Mouse (Mus musculus) gastrocnemius, adult 2 months (tissue): ENCODE data around the gene Nlrc5. TPM values are rescaled to one million over a fixed set of nuclear protein-coding genes. Genes with fewer than 3 reads are reported as not detected.
"Not testable (repeated sequence)": the region's sequence is repeated elsewhere in the genome, so short reads cannot be mapped to it uniquely, and the experiment has no call there.

Source experiments
- DNase-seq: peaks from one replicate; pipeline ENCODE4 v3.0.0; 2022
- H3K27ac ChIP-seq: fragments of 200-600 bp; 2 replicates; pipeline ENCODE4 v1.8.1; 2022; ENCODE audit warnings: mild to moderate bottlenecking
- H3K4me3 ChIP-seq: fragments of 200-600 bp; 2 replicates; pipeline ENCODE4 v1.8.1; 2022; ENCODE audit warnings: mild to moderate bottlenecking, moderate library complexity
- CTCF ChIP-seq: fragments of 200-600 bp; IDR thresholded peaks from 2 replicates; pipeline ENCODE4 v1.8.1; 2022; ENCODE audit warnings: antibody characterized with exemption, mild to moderate bottlenecking, moderate library complexity
- intact Hi-C: fragments of 180-260 bp; cut with DNase I; formaldehyde crosslinking; loops from one replicate; pipeline ENCODE4 v1.15.1; 2025
- total RNA-seq, 2 experiments: library from RNA; stranded (reverse); gene quantifications; 2 replicates each; pipeline ENCODE4 v1.2.3; 2021

Nlrc5 gene
- total RNA-seq, 2 experiments from 2014 or later, result 0.43 to 1.1 TPM

- Histone ChIP-seq H3K27ac (peak overlapping the region; percentile 39; the same call in 1 of the 2 replicates), H3K4me3 (no peak overlapping the region)
- TF ChIP-seq CTCF, result peak; percentile 81; the same call in 1 of the 2 replicates
- peak; percentile 68 for DNase-seq
- intact Hi-C loops, result loop anchor here (1.0 to 5.0 kb wide), 2 partner anchors 54 to 120 kb away; no protein-coding TSS in a partner anchor
These were observed 37.0 kb upstream of the Nlrc5 start for GRCm38 (mm10) chr8:94396964-94397657.

- no peak overlapping the region for H3K27ac ChIP-seq
- intact Hi-C loops, result loop anchor here (5.0 kb wide), 1 partner anchor 121 kb away; no protein-coding TSS in a partner anchor
- no peak for TF ChIP-seq CTCF
- no peak overlapping the region for H3K4me3 ChIP-seq
- DNase-seq, result no peak
These were observed 35.6 kb upstream of the Nlrc5 start for GRCm38 (mm10) chr8:94398587-94398986.

GRCm38 (mm10) chr8:94399361-94399953 lies 34.7 kb upstream of the Nlrc5 start:
- Histone ChIP-seq H3K4me3 (no peak overlapping the region), H3K27ac (no peak overlapping the region)
- intact Hi-C loops, result loop anchor here (5.0 kb wide), 1 partner anchor 122 kb away; no protein-coding TSS in a partner anchor
- DNase-seq, result no peak
- no peak for TF ChIP-seq CTCF

- intact Hi-C loops, result loop anchor here (5.0 kb wide), 1 partner anchor 123 kb away; no protein-coding TSS in a partner anchor
- not testable (repeated sequence) for H3K4me3 ChIP-seq, DNase-seq
These were observed 34.2 kb upstream of the Nlrc5 start for GRCm38 (mm10) chr8:94399957-94400356.

GRCm38 (mm10) chr8:94408443-94409080 lies 25.6 kb upstream of the Nlrc5 start:
- intact Hi-C loops, result no loop called here
- Histone ChIP-seq H3K27ac (no peak overlapping the region), H3K4me3 (no peak overlapping the region)
- no peak for DNase-seq
- no peak for TF ChIP-seq CTCF

More at GRCm38 (mm10) chr8:94399957-94400356, 34.2 kb upstream of the Nlrc5 start:
- H3K27ac ChIP-seq, result not testable (repeated sequence)

- Histone ChIP-seq H3K4me3 (no peak overlapping the region), H3K27ac (no peak overlapping the region)
- no peak for DNase-seq
- intact Hi-C loops, result no loop called here
- no peak for TF ChIP-seq CTCF
These were observed 24.6 kb upstream of the Nlrc5 start for GRCm38 (mm10) chr8:94409523-94409922.

GRCm38 (mm10) chr8:94412518-94412917 lies 21.6 kb upstream of the Nlrc5 start:
- intact Hi-C loops, result no loop called here
- no peak for TF ChIP-seq CTCF
- H3K27ac ChIP-seq, result no peak overlapping the region

GRCm38 (mm10) chr8:94413509-94413908 lies 20.6 kb upstream of the Nlrc5 start:
- Histone ChIP-seq H3K4me3 (no peak overlapping the region), H3K27ac (no peak overlapping the region)
- no peak for DNase-seq
- intact Hi-C loops, result no loop called here
- TF ChIP-seq CTCF, result no peak

More at GRCm38 (mm10) chr8:94412518-94412917, 21.6 kb upstream of the Nlrc5 start:
- H3K4me3 ChIP-seq, result no peak overlapping the region
- no peak for DNase-seq

GRCm38 (mm10) chr8:94415218-94415617 lies 18.9 kb upstream of the Nlrc5 start:
- H3K27ac ChIP-seq, result no peak overlapping the region
- no peak for TF ChIP-seq CTCF
- no peak overlapping the region for H3K4me3 ChIP-seq
- peak; percentile 58 for DNase-seq
- intact Hi-C loops, result no loop called here

GRCm38 (mm10) chr8:94418017-94418416 lies 16.1 kb upstream of the Nlrc5 start:
- DNase-seq, result no peak
- H3K27ac ChIP-seq, result no peak overlapping the region
- H3K4me3 ChIP-seq, result no peak overlapping the region
- TF ChIP-seq CTCF, result no peak
- intact Hi-C loops, result no loop called here

- Histone ChIP-seq H3K27ac (no peak overlapping the region), H3K4me3 (no peak overlapping the region)
- intact Hi-C loops, result no loop called here
- no peak for TF ChIP-seq CTCF
- DNase-seq, result no peak
These were observed 11.9 kb upstream of the Nlrc5 start for GRCm38 (mm10) chr8:94422270-94422669.

GRCm38 (mm10) chr8:94427953-94428352 lies 6.2 kb upstream of the Nlrc5 start:
- TF ChIP-seq CTCF, result no peak
- Histone ChIP-seq H3K4me3 (no peak overlapping the region), H3K27ac (no peak overlapping the region)
- intact Hi-C loops, result no loop called here
- no peak for DNase-seq

GRCm38 (mm10) chr8:94428420-94428819 lies 5.7 kb upstream of the Nlrc5 start:
- Histone ChIP-seq H3K27ac (no peak overlapping the region), H3K4me3 (no peak overlapping the region)
- no peak for TF ChIP-seq CTCF
- intact Hi-C loops, result no loop called here
- DNase-seq, result no peak
